Mouse (Mus musculus) MEL (cell line): ENCODE data around the gene Ispd. TPM values are rescaled to one million over a fixed set of nuclear protein-coding genes. Genes with fewer than 3 reads are reported as not detected.
A peak's percentile ranks its signal among the peaks of the same experiment; 100 is the strongest.

Source experiments
- DNase-seq: peaks from one replicate; pipeline ENCODE4 v3.0.0; 2011; ENCODE audit warnings: low read depth, low spot score
- H3K27ac ChIP-seq: 2 replicates; pipeline ENCODE4 v1.5.1; 2012; ENCODE audit warnings: low read depth, mild to moderate bottlenecking, control low read depth, low read length, moderate library complexity; ENCODE audit not compliant: control insufficient read depth
- H3K27me3 ChIP-seq, 2 experiments: fragments of 150-350 bp in 1 of 2; sonication (generic) in 1 of 2; 2 replicates each; pipeline ENCODE4 v1.6.1; 2012; ENCODE audit warnings: low read length in 2 of 2, mild to moderate bottlenecking in 2 of 2, improper control_type of control experiment in 1 of 2, moderate library complexity in 1 of 2; ENCODE audit not compliant: insufficient read depth in 2 of 2, control insufficient read depth in 1 of 2
- H3K36me3 ChIP-seq, 2 experiments: 2 replicates each; pipeline ENCODE4 v1.6.1; 2012 to 2014; ENCODE audit warnings: low read length in 2 of 2, improper control_type of control experiment in 1 of 2, inconsistent platforms in 1 of 2, mild to moderate bottlenecking in 1 of 2; ENCODE audit not compliant: insufficient read depth in 2 of 2, control insufficient read depth in 1 of 2
- H3K4me1 ChIP-seq, 2 experiments: fragments of 150-350 bp in 1 of 2; sonication (generic) in 1 of 2; 2 replicates each; pipeline ENCODE4 v1.6.1; 2012; ENCODE audit warnings: low read length in 2 of 2, improper control_type of control experiment in 1 of 2, mild to moderate bottlenecking in 1 of 2; ENCODE audit not compliant: insufficient read depth in 2 of 2, control insufficient read depth in 1 of 2
- H3K4me3 ChIP-seq, 2 experiments: fragments of 150-350 bp in 1 of 2; sonication (generic) in 1 of 2; 2 replicates each; pipeline ENCODE4 v1.5.1; 2012; ENCODE audit warnings: low read depth in 2 of 2, low read length in 2 of 2, mild to moderate bottlenecking in 2 of 2, moderate library complexity in 2 of 2, control low read depth in 1 of 2, improper control_type of control experiment in 1 of 2; ENCODE audit not compliant: control insufficient read depth in 1 of 2, insufficient read depth in 1 of 2
- H3K79me2 ChIP-seq: 2 replicates; pipeline ENCODE4 v1.6.1; 2012; ENCODE audit warnings: mild to moderate bottlenecking, low read length, moderate library complexity; ENCODE audit not compliant: control insufficient read depth, poor library complexity, insufficient read depth
- H3K9ac ChIP-seq: 2 replicates; pipeline ENCODE4 v1.6.1; 2012; ENCODE audit warnings: low read depth, mild to moderate bottlenecking, control low read depth, low read length, moderate library complexity; ENCODE audit not compliant: control insufficient read depth, poor library complexity, severe bottlenecking
- H3K9me3 ChIP-seq: fragments of 150-350 bp; sonication (generic); replicated peaks from 2 replicates; pipeline ENCODE4 v1.6.1; 2012; ENCODE audit warnings: mild to moderate bottlenecking, low read length, improper control_type of control experiment, moderate library complexity; ENCODE audit not compliant: insufficient read depth
- CHD1 ChIP-seq: IDR thresholded peaks from 2 replicates; pipeline ENCODE4 v1.6.1; 2012; ENCODE audit warnings: low read depth, mild to moderate bottlenecking, inconsistent platforms, low read length, improper control_type of control experiment
- CTCF ChIP-seq, 3 experiments: IDR thresholded peaks in 2 of 3; conservative IDR thresholded peaks in 1 of 3; 2 replicates each; pipeline ENCODE4 v1.5.1; 2011 to 2012; ENCODE audit warnings: low read length in 3 of 3, low read depth in 2 of 3, mild to moderate bottlenecking in 2 of 3, improper control_type of control experiment in 1 of 3, inconsistent platforms in 1 of 3, mixed read lengths in 1 of 3, moderate library complexity in 1 of 3; ENCODE audit not compliant: control insufficient read depth in 1 of 3, insufficient read depth in 1 of 3, poor library complexity in 1 of 3, severe bottlenecking in 1 of 3
- ELF1 ChIP-seq: IDR thresholded peaks from 2 replicates; pipeline ENCODE4 v1.6.1; 2014; ENCODE audit warnings: low read depth, mild to moderate bottlenecking, inconsistent platforms, low read length, improper control_type of control experiment, moderate library complexity
- EP300 ChIP-seq, 2 experiments: IDR thresholded peaks; 2 replicates each; pipeline ENCODE4 v1.6.1; 2011; ENCODE audit warnings: improper control_type of control experiment in 2 of 2, low read length in 2 of 2, low read depth in 1 of 2, mild to moderate bottlenecking in 1 of 2
- GABPA ChIP-seq: IDR thresholded peaks from 2 replicates; pipeline ENCODE4 v1.6.1; 2012; ENCODE audit warnings: low read depth, mild to moderate bottlenecking, inconsistent platforms, low read length, improper control_type of control experiment, moderate library complexity
- GATA1 ChIP-seq: IDR thresholded peaks from 2 replicates; pipeline ENCODE4 v1.6.1; 2011; ENCODE audit warnings: low read depth, low read length, improper control_type of control experiment
- JUND ChIP-seq: IDR thresholded peaks from 2 replicates; pipeline ENCODE4 v1.6.1; 2011; ENCODE audit warnings: low read depth, mild to moderate bottlenecking, improper control_type of control experiment, low read length
- KAT2A ChIP-seq: conservative IDR thresholded peaks from 2 replicates; pipeline ENCODE4 v1.6.1; 2012; ENCODE audit warnings: low read depth, low read length, improper control_type of control experiment, inconsistent platforms
- MAFK ChIP-seq: IDR thresholded peaks from 2 replicates; pipeline ENCODE4 v1.6.1; 2011; ENCODE audit warnings: low read depth, mild to moderate bottlenecking, low read length, improper control_type of control experiment, borderline replicate concordance
- MAX ChIP-seq: IDR thresholded peaks from 2 replicates; pipeline ENCODE4 v1.6.1; 2011; ENCODE audit warnings: low read length, improper control_type of control experiment
- MAZ ChIP-seq: IDR thresholded peaks from 2 replicates; pipeline ENCODE4 v1.6.1; 2012; ENCODE audit warnings: low read depth, mild to moderate bottlenecking, inconsistent platforms, low read length, improper control_type of control experiment
- MXI1 ChIP-seq: IDR thresholded peaks from 2 replicates; pipeline ENCODE4 v1.6.1; 2011; ENCODE audit warnings: mild to moderate bottlenecking, low read depth, low read length, improper control_type of control experiment
- MYB ChIP-seq: IDR thresholded peaks from 2 replicates; pipeline ENCODE4 v1.6.1; 2011; ENCODE audit warnings: mild to moderate bottlenecking, low read depth, low read length, improper control_type of control experiment
- MYC ChIP-seq: IDR thresholded peaks from 2 replicates; pipeline ENCODE4 v1.6.1; 2011; ENCODE audit warnings: low read depth, mild to moderate bottlenecking, low read length, improper control_type of control experiment, moderate library complexity
- NELFE ChIP-seq: IDR thresholded peaks from 2 replicates; pipeline ENCODE4 v1.6.1; 2011; ENCODE audit warnings: low read depth, low read length, improper control_type of control experiment
- NRF1 ChIP-seq: IDR thresholded peaks from 2 replicates; pipeline ENCODE4 v1.6.1; 2014; ENCODE audit warnings: low read depth, mild to moderate bottlenecking, inconsistent platforms, low read length, improper control_type of control experiment, moderate library complexity; ENCODE audit not compliant: poor library complexity, insufficient read depth, severe bottlenecking
- POLR2A ChIP-seq, 2 experiments: IDR thresholded peaks; 2 replicates each; pipeline ENCODE4 v1.6.1; 2011 to 2012; ENCODE audit warnings: low read length in 2 of 2, mild to moderate bottlenecking in 2 of 2, control low read depth in 1 of 2, improper control_type of control experiment in 1 of 2, low read depth in 1 of 2, moderate library complexity in 1 of 2; ENCODE audit not compliant: control insufficient read depth in 1 of 2, insufficient read depth in 1 of 2, poor library complexity in 1 of 2
- POLR2AphosphoS2 ChIP-seq: IDR thresholded peaks from 2 replicates; pipeline ENCODE4 v1.6.1; 2011; ENCODE audit warnings: low read length, improper control_type of control experiment
- POLR2AphosphoS5 ChIP-seq: IDR thresholded peaks from 2 replicates; pipeline ENCODE4 v1.6.1; 2012; ENCODE audit warnings: low read depth, borderline replicate concordance, mild to moderate bottlenecking, inconsistent platforms, low read length, moderate library complexity, mixed read lengths
- RAD21 ChIP-seq: IDR thresholded peaks from 2 replicates; pipeline ENCODE4 v1.6.1; 2011; ENCODE audit warnings: mild to moderate bottlenecking, low read depth, low read length, improper control_type of control experiment
- RCOR1 ChIP-seq: IDR thresholded peaks from 2 replicates; pipeline ENCODE4 v1.6.1; 2012; ENCODE audit warnings: low read depth, mild to moderate bottlenecking, inconsistent platforms, low read length, improper control_type of control experiment
- SIN3A ChIP-seq: IDR thresholded peaks from 2 replicates; pipeline ENCODE4 v1.6.1; 2012; ENCODE audit warnings: low read length, improper control_type of control experiment, inconsistent platforms
- TAL1 ChIP-seq: IDR thresholded peaks from 2 replicates; pipeline ENCODE4 v1.6.1; 2012; ENCODE audit warnings: mild to moderate bottlenecking, inconsistent platforms, low read length, moderate library complexity, mixed read lengths
- TBP ChIP-seq: IDR thresholded peaks from 2 replicates; pipeline ENCODE4 v1.8.0; 2011; ENCODE audit warnings: low read depth, low read length, improper control_type of control experiment
- TCF12 ChIP-seq: IDR thresholded peaks from 2 replicates; pipeline ENCODE4 v1.6.1; 2014; ENCODE audit warnings: low read depth, mild to moderate bottlenecking, inconsistent platforms, low read length, improper control_type of control experiment, moderate library complexity
- UBTF ChIP-seq: IDR thresholded peaks from 2 replicates; pipeline ENCODE4 v1.6.1; 2012; ENCODE audit warnings: low read depth, mild to moderate bottlenecking, inconsistent platforms, low read length, improper control_type of control experiment, moderate library complexity, borderline replicate concordance; ENCODE audit not compliant: insufficient read depth
- USF1 ChIP-seq: IDR thresholded peaks from 2 replicates; pipeline ENCODE4 v1.6.1; 2014; ENCODE audit warnings: low read depth, mild to moderate bottlenecking, inconsistent platforms, low read length, improper control_type of control experiment, moderate library complexity
- ZKSCAN1 ChIP-seq: IDR thresholded peaks from 2 replicates; pipeline ENCODE4 v1.6.1; 2012; ENCODE audit warnings: low read depth, mild to moderate bottlenecking, inconsistent platforms, low read length, improper control_type of control experiment, moderate library complexity
- ZMIZ1 ChIP-seq: IDR thresholded peaks from 2 replicates; pipeline ENCODE4 v1.6.1; 2012; ENCODE audit warnings: low read depth, mild to moderate bottlenecking, inconsistent platforms, low read length, improper control_type of control experiment, moderate library complexity
- ZNF384 ChIP-seq: IDR thresholded peaks from 2 replicates; pipeline ENCODE4 v1.6.1; 2012; ENCODE audit warnings: low read depth, mild to moderate bottlenecking, inconsistent platforms, low read length, improper control_type of control experiment
- polyA plus RNA-seq, 2 experiments: library from polyadenylated mRNA; stranded (reverse) in 1 of 2; unstranded in 1 of 2; fragments of >175 nt in 1 of 2; fragments of >200 nt in 1 of 2; gene quantifications; 2 replicates each; pipeline versions ENCODE4 v1.2.1 to v1.2.4; 2012; ENCODE audit warnings: low replicate concordance in 2 of 2, low read depth in 1 of 2; ENCODE audit not compliant: insufficient read length in 2 of 2, insufficient read depth in 1 of 2, missing spikeins in 1 of 2
- total RNA-seq: library from RNA; depleted of rRNA; stranded (reverse); fragments of 300-350 nt; gene quantifications from 2 replicates; pipeline ENCODE4 v1.2.3, GENCODE M21; 2012

Gene Ispd
- total and polyA plus RNA-seq, 3 experiments = 2.4 to 54.1 (median 2.8) TPM

- Histone ChIP-seq H3K36me3 (peaks cover 0 to 2% of the 10 kb centered on the region in 2 experiments; a peak in 1 of 4 replicates), H3K9me3 (no peaks in the 10 kb centered on the region), H3K4me3 (no peak overlapping the region), H3K79me2 (no peaks in the 10 kb centered on the region), H3K27ac (no peak overlapping the region), H3K9ac (no peak overlapping the region), H3K4me1 (no peaks in the 10 kb centered on the region), H3K27me3 (no peaks in the 10 kb centered on the region)
- TF ChIP-seq SIN3A = no peak
- no peak for TF ChIP-seq POLR2A (IDR thresholded peaks at IDR 0.05; ENCODE audit: control insufficient read depth in 1 of 2, insufficient read depth in 1 of 2, low read depth in 1 of 2, low read length in 2 of 2, poor library complexity in 1 of 2)
- TF ChIP-seq CTCF (IDR thresholded peaks at IDR 0.05 in 2 of 3, conservative IDR thresholded peaks at IDR 0.05 in 1 of 3; ENCODE audit: control insufficient read depth in 1 of 3, insufficient read depth in 1 of 3, low read depth in 2 of 3, low read length in 3 of 3, poor library complexity in 1 of 3, severe bottlenecking in 1 of 3) = no peak
- no peak for TF ChIP-seq MAZ
- peak; percentile 55 to 75 for TF ChIP-seq EP300 (IDR thresholded peaks at IDR 0.05; ENCODE audit: low read depth in 1 of 2, low read length in 2 of 2)
- no peak for TF ChIP-seq JUND
- no peak for TF ChIP-seq TAL1
- peak; percentile 76; the same call in 1 of the 2 replicates for TF ChIP-seq RCOR1
- TF ChIP-seq MAX = no peak
- no peak for TF ChIP-seq KAT2A
- no peak for TF ChIP-seq ZNF384
- TF ChIP-seq MXI1 = no peak
- TF ChIP-seq MYB = 0 out of 2 replicates have a peak, but pooled peaks have one; percentile 13
- TF ChIP-seq POLR2AphosphoS2 = no peak
- no peak for TF ChIP-seq ZMIZ1
- TF ChIP-seq GABPA = no peak
- no peak for TF ChIP-seq NELFE
- no peak for TF ChIP-seq ELF1
- no peak for TF ChIP-seq TCF12
- TF ChIP-seq GATA1 = peak; percentile 46; the same call in 1 of the 2 replicates
- no peak for TF ChIP-seq UBTF
- no peak for TF ChIP-seq NRF1
- TF ChIP-seq RAD21 = no peak
- TF ChIP-seq MAFK = no peak
- DNase-seq = peak; percentile 50
Observed at GRCm38 (mm10) chr12:36632427-36632826, 251.2 kb downstream of the Ispd start.

- no peak overlapping the region for H3K27ac ChIP-seq
- H3K36me3 ChIP-seq = no peaks in the 10 kb centered on the region
- no peak overlapping the region for H3K9ac ChIP-seq
- no peaks in the 10 kb centered on the region for H3K4me1 ChIP-seq
- H3K79me2 ChIP-seq = no peaks in the 10 kb centered on the region
- peak; percentile 38 for DNase-seq
- no peaks in the 10 kb centered on the region for H3K9me3 ChIP-seq
- no peak overlapping the region for H3K4me3 ChIP-seq
- no peaks in the 10 kb centered on the region for H3K27me3 ChIP-seq
- TF ChIP-seq ZMIZ1 = no peak
- TF ChIP-seq POLR2AphosphoS5 = no peak
- no peak for TF ChIP-seq MAX
- TF ChIP-seq EP300 (IDR thresholded peaks at IDR 0.05; ENCODE audit: low read depth in 1 of 2, low read length in 2 of 2) = no peak
- TF ChIP-seq NELFE = no peak
- TF ChIP-seq UBTF = no peak
- no peak for TF ChIP-seq USF1
- no peak for TF ChIP-seq MYC
- no peak for TF ChIP-seq CHD1
- TF ChIP-seq TBP = no peak
- TF ChIP-seq ZKSCAN1 = no peak
- TF ChIP-seq, all 39 proteins: peak for 0
Observed at GRCm38 (mm10) chr12:36647514-36647913, 266.3 kb downstream of the Ispd start.
